Mouse (Mus musculus): ENCODE data around the gene 4933407L21Rik.
"Not testable (repeated sequence)": the region's sequence is repeated elsewhere in the genome, so short reads cannot be mapped to it uniquely, and the experiment has no call there.

Gene 4933407L21Rik

DNA sequence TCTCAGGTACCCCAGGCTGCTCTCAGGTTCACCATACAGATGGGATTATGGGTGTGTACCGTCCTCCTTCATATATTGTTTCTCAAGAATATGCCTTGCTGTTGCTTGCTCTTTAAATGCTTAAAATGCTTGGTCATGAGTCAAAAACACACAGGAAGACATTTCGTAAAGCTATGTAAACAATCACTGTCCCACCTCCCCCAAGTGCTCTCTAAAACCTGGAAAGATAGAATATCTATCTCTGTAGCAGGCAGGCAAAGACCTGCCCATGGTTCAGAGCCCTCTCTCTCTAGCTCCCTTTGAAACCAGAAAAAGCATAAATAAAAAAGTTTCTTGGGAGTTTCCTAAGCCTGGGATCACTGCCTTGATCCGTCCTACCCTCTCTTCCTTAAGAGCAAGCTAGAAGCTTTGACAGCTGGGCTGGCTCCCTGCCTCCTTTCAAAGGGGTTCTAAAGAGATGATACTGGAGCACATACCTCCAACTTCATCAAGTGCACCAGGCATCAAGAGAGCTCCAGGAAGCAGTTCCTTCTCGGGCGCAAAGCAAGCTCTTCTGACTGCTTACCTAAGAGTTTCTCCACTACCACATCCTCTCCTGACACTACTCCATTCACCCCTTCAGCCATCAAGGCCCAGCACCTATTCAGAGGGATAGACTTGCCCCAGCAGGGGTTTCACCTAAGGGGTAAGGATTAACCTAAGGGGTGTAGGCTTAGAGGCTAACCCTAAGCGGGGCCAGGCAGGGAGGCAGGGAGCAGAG is 31.0 kb downstream of the 4933407L21Rik start:
- no peak for DNase-seq (ENCODE audit: extremely low read depth, low read depth)

DNA sequence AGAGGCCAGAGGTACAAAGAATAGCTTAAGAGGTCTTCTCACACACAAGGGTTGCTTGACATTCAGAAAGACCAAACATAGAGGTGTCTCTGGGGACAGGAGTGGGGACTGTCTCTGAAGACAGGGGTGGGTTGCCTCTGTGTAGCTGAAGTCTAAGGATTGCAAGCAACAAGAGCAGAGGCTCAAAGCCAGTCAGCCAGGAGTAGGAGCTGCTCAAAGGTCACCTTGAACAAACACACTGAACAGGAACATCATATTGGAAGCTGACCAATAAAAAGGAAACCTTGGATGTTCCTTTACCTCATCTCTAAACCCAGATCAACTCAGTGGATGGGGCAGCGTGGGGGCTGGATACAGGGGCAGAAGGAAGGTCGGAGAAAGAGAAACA is 31.6 kb downstream of the 4933407L21Rik start:
- DNase-seq (ENCODE audit: extremely low read depth, low read depth): no peak

DNA sequence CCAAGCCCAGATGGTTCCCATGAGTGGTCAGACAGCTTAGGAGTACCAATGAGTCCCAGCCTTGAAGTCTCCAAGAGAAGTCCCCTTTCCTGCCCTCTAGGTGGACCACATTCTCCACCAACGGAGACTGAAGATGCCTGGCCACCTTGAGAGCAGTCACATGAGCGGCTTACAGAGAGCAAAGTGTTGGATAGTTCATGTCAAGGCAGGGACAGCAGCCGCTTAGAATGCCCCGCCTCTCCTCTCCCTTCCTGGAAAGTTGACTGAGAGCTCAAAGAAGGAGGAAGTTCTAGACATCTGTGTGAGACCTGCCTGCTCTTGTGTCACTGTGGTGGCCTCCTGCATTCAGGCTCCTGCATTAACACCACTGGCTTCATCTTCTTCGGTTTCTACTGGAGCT is 32.6 kb downstream of the 4933407L21Rik start, which contains the start of gene Gpr55:
Gene Gpr55, minus strand, starts transcription at position 135 of the 400 bp plus-strand sequence.
- DNase-seq (ENCODE audit: extremely low read depth, low read depth): peak; percentile 77

- no peak for DNase-seq (ENCODE audit: extremely low read depth, low read depth)
Measured at GRCm38 (mm10) chr1:85962081-85962480, 33.8 kb downstream of the 4933407L21Rik start.

GRCm38 (mm10) chr1:85965856-85966255 is 37.6 kb downstream of the 4933407L21Rik start:
- DNase-seq (ENCODE audit: extremely low read depth, low read depth): no peak

DNA sequence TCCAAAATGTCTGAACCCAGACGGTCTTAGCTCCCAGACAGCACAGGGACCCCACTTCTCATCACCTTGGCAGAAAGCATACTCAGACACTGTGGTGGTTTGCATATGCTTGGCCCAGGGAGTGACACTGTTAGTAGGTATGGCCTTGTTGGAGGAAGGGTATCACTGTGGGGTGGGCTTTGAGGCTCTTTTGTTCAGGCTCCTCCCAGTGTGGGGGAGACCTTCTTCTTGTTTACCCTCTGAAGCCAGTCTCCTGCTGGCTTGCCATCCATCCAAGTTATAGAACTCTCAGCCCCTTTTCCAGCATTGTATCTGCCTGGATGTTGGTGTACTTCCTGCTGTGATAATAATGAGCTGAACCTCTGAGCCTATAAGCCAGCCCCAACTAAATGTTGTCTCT is 40.8 kb downstream of the 4933407L21Rik start:
- no peak for DNase-seq (ENCODE audit: extremely low read depth, low read depth)

DNA sequence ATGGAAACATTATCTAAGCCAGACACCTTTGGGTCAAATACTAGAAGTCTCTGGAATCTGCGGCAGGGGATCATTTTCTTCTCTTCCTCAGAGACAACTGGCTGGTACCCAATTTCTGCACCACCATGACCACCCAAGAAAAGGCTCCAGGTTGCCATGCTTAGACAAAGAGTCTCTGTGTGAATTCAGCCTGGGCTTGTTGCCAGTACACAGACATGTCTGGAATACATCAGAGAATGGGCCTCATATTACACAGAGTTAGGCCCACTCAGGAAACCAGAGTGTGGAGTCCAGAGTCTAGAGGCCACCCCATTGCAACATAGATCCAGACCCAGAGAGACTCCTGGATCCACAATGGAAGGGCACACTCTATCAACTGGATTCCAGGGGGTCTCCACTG is 41.2 kb downstream of the 4933407L21Rik start:
- no peak for DNase-seq (ENCODE audit: extremely low read depth, low read depth)

GRCm38 (mm10) chr1:85971070-85971469 is 42.8 kb downstream of the 4933407L21Rik start:
- no peak for DNase-seq (ENCODE audit: extremely low read depth, low read depth)

GRCm38 (mm10) chr1:85972341-85972740 is 44.1 kb downstream of the 4933407L21Rik start:
- no peak for DNase-seq (ENCODE audit: extremely low read depth, low read depth)

GRCm38 (mm10) chr1:85973468-85973877 is 45.2 kb downstream of the 4933407L21Rik start:
- DNase-seq (ENCODE audit: extremely low read depth, low read depth): no peak

GRCm38 (mm10) chr1:85977709-85978108 is 49.4 kb downstream of the 4933407L21Rik start:
- no peak for DNase-seq (ENCODE audit: extremely low read depth, low read depth)

DNA sequence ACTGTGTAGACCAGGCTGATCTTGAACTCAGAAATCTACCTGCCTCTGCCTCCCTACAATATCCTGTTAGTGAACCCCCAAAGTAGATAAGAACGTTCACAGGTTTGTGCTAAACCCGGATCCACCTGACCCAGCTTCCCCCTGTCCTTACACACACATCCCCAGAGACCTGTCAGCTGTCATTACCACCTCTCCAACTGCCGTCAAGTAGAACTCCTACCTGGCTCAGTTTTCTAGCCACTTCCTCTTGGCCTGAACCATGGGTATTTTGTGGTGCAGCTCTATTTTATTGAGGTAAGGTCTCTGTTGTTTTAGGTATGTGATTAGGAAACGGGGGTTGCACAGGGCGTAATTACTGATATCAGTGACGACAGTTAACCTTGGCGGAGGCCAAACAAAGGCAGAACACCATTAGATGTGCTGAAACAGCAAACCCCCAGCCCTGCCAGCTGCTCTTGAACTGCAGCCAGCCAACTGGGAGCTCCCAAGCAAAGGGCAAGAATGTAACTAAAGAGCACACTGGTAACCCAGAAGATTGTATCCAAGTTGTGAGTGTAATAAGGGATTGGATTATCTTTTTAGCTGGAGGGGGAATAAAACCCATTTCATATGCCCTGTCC is 53.6 kb downstream of the 4933407L21Rik start:
- no peak for DNase-seq (ENCODE audit: extremely low read depth, low read depth)

- DNase-seq (ENCODE audit: extremely low read depth, low read depth): no peak
Measured at GRCm38 (mm10) chr1:85985784-85986183, 57.5 kb downstream of the 4933407L21Rik start.

- no peak for DNase-seq (ENCODE audit: extremely low read depth, low read depth)
Measured at GRCm38 (mm10) chr1:85988351-85988750, 60.1 kb downstream of the 4933407L21Rik start.

GRCm38 (mm10) chr1:85988882-85989281 is 60.6 kb downstream of the 4933407L21Rik start:
- DNase-seq (ENCODE audit: extremely low read depth, low read depth): not testable (repeated sequence)

Data from MEL-GATA-1-ER (cell line).